Mouse (Mus musculus) cortical plate, adult 2 months (tissue): Measurements from ENCODE around the gene Olfr992. TPM values are rescaled to one million over a fixed set of nuclear protein-coding genes. Genes with fewer than 3 reads are reported as not detected.
"Not testable (repeated sequence)": the region's sequence is repeated elsewhere in the genome, so short reads cannot be mapped to it uniquely, and the experiment has no call there.

ENCODE experiments used
- H3K27ac ChIP-seq: fragments of 200-500 bp; 2 replicates; pipeline ENCODE4 v1.5.1; 2012; ENCODE audit warnings: low read length, control low read depth, inconsistent platforms; ENCODE audit not compliant: insufficient read depth
- H3K4me1 ChIP-seq: fragments of 200-500 bp; 2 replicates; pipeline ENCODE4 v1.6.1; 2011; ENCODE audit warnings: low read length; ENCODE audit not compliant: control insufficient read depth, insufficient read depth
- H3K4me3 ChIP-seq: fragments of 200-500 bp; 2 replicates; pipeline ENCODE4 v1.5.1; 2011; ENCODE audit warnings: mild to moderate bottlenecking, low read length, control low read depth; ENCODE audit not compliant: insufficient read depth
- CTCF ChIP-seq: fragments of 200-500 bp; IDR thresholded peaks from 2 replicates; pipeline ENCODE4 v1.5.1; 2011; ENCODE audit warnings: mild to moderate bottlenecking, control low read depth, low read length; ENCODE audit not compliant: insufficient read depth; ENCODE audit errors: extremely low read depth
- POLR2A ChIP-seq: fragments of 200-500 bp; IDR thresholded peaks from 2 replicates; pipeline ENCODE4 v1.6.1; 2011; ENCODE audit warnings: mild to moderate bottlenecking, low read length, control low read depth; ENCODE audit not compliant: insufficient read depth; ENCODE audit errors: extremely low read depth
- polyA plus RNA-seq: library from polyadenylated mRNA; depleted of rRNA; stranded (reverse); fragments of >200 nt; gene quantifications from 2 replicates; pipeline ENCODE4 v1.2.3, GENCODE M21; 2012; rRNA removed

Olfr992 gene
- polyA plus RNA-seq: not detected in 2 replicates

- H3K4me3 ChIP-seq: no peak within 1 kb of the TSS
- no peak within 1 kb of the TSS for H3K27ac ChIP-seq
- no peak for TF ChIP-seq POLR2A
- no peak for TF ChIP-seq CTCF
- no peaks in the 10 kb centered on the region for H3K4me1 ChIP-seq
Observed at GRCm38 (mm10) chr2:85409369-85409768, at the start of gene Olfr992. Gene Olfr992 (minus strand): TSS chr2:85409469.

- TF ChIP-seq CTCF: no peak
- no peak for TF ChIP-seq POLR2A
- no peak within 1 kb of the TSS for H3K4me3 ChIP-seq
- no peak within 1 kb of the TSS for H3K27ac ChIP-seq
- H3K4me1 ChIP-seq: no peaks in the 10 kb centered on the region
Observed at GRCm38 (mm10) chr2:85443539-85443938, 34.3 kb upstream of the Olfr992 start, which contains the start of gene Olfr995. Gene Olfr995 (minus strand): TSS chr2:85443639.

- Histone ChIP-seq H3K4me1 (no peaks in the 10 kb centered on the region), H3K27ac (no peak overlapping the region), H3K4me3 (no peak overlapping the region)
- TF ChIP-seq CTCF (no peak), POLR2A (no peak)
Observed at GRCm38 (mm10) chr2:85442546-85442945, 33.3 kb upstream of the Olfr992 start.

GRCm38 (mm10) chr2:85436351-85436750, 27.1 kb upstream of the Olfr992 start, which contains the start of gene Olfr994:
Gene Olfr994 (minus strand): TSS chr2:85436451.
- no peaks in the 10 kb centered on the region for H3K4me1 ChIP-seq
- no peak within 1 kb of the TSS for H3K4me3 ChIP-seq
- no peak within 1 kb of the TSS for H3K27ac ChIP-seq
- TF ChIP-seq POLR2A (no peak), CTCF (no peak)

- Histone ChIP-seq H3K4me3 (no peak overlapping the region), H3K4me1 (peaks cover 1% of the 10 kb centered on the region; the same call in 1 of the 2 replicates), H3K27ac (no peak overlapping the region)
- TF ChIP-seq CTCF (no peak), POLR2A (no peak)
Observed at GRCm38 (mm10) chr2:85425893-85426292, 16.6 kb upstream of the Olfr992 start.

GRCm38 (mm10) chr2:85414777-85415176, 5.5 kb upstream of the Olfr992 start, which contains the start of gene Olfr993:
Gene Olfr993 (minus strand): TSS chr2:85414877.
- Histone ChIP-seq H3K4me1 (no peaks in the 10 kb centered on the region), H3K27ac (no peak within 1 kb of the TSS), H3K4me3 (no peak within 1 kb of the TSS)
- TF ChIP-seq POLR2A (no peak), CTCF (no peak)

- H3K27ac ChIP-seq, H3K4me1 ChIP-seq, H3K4me3 ChIP-seq: not testable (repeated sequence)
Observed at GRCm38 (mm10) chr2:85363127-85363526, 46.1 kb downstream of the Olfr992 start, which contains the start of gene Olfr988. Gene Olfr988 (minus strand): TSS chr2:85363227.

Other genes with a start within 250 kb of the Olfr992 start
- 35.7 and 36.0 TPM in 2 replicates for gene Lrrc55, start 212.3 kb downstream of the Olfr992 start, polyA plus RNA-seq
- gene Olfr987, start 70.2 kb downstream of the Olfr992 start, polyA plus RNA-seq: not detected in 2 replicates
- gene Olfr988, start 46.2 kb downstream of the Olfr992 start, polyA plus RNA-seq: not detected in 2 replicates
- not detected in 2 replicates for gene Olfr993, start 5.4 kb upstream of the Olfr992 start, polyA plus RNA-seq
- not detected in 2 replicates for gene Olfr994, start 27.0 kb upstream of the Olfr992 start, polyA plus RNA-seq
- gene Olfr995, start 34.2 kb upstream of the Olfr992 start, polyA plus RNA-seq: not detected in 2 replicates
- gene 4833423E24Rik, start 109.6 kb upstream of the Olfr992 start, polyA plus RNA-seq: 0.06 TPM in 1 of 2 replicates, not detected in the other
- not detected in 2 replicates for gene Olfr996, start 169.7 kb upstream of the Olfr992 start, polyA plus RNA-seq
- gene Olfr998, start 179.5 kb upstream of the Olfr992 start, polyA plus RNA-seq: not detected in 2 replicates
- not detected in 2 replicates for gene Olfr1000, start 202.4 kb upstream of the Olfr992 start, polyA plus RNA-seq
- not detected in 2 replicates for gene Olfr1002, start 241.2 kb upstream of the Olfr992 start, polyA plus RNA-seq